Mouse (Mus musculus) thymus, postnatal 36 days (tissue): Measurements from ENCODE around the gene Agtpbp1.
"Not testable (repeated sequence)": the region's sequence is repeated elsewhere in the genome, so short reads cannot be mapped to it uniquely, and the experiment has no call there.

Experiments used
- DNase-seq, 2 experiments: peaks; one replicate each; pipeline ENCODE4 v3.0.0; 2022; ENCODE audit warnings: mixed read lengths in 2 of 2

Agtpbp1 gene

DNA sequence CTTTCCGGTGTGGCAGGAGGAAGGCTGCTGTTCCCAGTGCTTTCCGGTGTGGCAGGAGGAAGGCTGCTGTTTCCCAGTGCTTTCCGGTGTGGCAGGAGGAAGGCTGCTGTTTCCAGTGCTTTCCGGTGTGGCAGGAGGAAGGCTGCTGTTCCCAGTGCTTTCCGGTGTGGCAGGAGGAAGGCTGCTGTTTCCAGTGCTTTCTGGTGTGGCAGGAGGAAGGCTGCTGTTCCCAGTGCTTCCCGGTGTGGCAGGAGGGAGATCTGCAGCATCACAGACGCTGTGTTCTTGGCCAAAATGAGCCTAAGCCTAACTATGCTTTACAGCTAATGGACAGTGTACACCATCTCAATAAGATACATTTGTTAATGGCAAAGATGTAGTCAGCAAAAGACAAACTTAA is 107.1 kb downstream of the Agtpbp1 start:
- not testable (repeated sequence) for DNase-seq

GRCm38 (mm10) chr13:59477451-59477850 is 107.6 kb downstream of the Agtpbp1 start:
- no peak for DNase-seq

DNA sequence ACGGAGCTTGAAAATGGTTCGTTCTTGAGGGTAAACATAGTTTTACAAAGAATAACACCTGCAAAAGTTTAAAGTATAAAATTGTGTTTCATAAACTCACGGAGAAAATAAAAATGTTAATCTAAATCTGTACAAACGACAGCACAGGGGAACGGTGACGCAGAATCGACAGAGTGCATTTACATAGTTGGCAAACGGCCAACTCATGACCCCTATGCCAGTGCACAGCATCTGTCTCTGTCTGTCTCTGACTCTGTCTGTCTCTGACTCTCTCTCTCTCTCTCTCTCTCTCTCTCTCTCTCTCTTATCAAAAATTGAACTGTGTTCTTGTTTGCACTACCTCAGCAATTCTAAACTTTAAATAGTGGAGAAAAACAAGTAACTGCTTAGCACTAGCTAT is 110.1 kb downstream of the Agtpbp1 start:
- DNase-seq: no peak

DNA sequence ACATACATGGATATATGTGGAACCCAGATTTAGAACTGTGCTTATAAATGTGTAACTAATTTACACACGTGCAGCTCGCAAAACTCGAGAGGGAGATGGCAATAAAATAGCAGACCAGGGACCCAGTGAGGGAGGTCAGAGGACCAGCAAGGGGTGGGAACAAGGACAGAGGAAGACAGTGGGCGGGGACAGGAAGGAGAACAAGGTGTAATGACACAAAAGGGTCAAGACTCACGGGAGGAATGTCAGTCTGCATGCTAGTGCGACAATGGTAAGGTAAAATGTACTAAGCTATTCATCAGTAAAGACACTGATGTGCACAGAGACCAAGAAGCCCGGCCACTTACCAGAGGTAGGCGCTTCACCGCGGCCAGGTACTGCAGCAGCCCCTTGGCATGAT is 111.7 kb downstream of the Agtpbp1 start:
- no peak for DNase-seq

DNA sequence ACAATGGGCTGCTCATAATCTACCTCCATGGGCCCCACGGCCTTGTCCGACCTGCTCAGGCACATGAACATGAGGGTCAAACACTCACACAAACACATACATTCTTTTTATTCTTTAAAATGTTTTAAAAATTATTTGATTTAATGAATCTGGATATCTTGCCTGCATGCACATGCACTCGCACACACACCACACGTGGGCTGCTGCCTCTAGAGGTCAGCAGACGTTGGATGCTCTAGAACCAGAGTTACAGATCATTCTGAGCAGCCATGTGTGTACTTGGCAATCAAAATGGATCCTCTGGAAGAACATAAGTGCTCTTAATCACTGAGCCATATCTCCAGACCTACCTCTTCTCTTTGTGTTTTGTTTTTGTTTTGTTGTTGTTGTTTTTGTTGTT is 112.8 kb downstream of the Agtpbp1 start:
- DNase-seq: no peak

GRCm38 (mm10) chr13:59469701-59470100 is 115.3 kb downstream of the Agtpbp1 start:
- no peak for DNase-seq

DNA sequence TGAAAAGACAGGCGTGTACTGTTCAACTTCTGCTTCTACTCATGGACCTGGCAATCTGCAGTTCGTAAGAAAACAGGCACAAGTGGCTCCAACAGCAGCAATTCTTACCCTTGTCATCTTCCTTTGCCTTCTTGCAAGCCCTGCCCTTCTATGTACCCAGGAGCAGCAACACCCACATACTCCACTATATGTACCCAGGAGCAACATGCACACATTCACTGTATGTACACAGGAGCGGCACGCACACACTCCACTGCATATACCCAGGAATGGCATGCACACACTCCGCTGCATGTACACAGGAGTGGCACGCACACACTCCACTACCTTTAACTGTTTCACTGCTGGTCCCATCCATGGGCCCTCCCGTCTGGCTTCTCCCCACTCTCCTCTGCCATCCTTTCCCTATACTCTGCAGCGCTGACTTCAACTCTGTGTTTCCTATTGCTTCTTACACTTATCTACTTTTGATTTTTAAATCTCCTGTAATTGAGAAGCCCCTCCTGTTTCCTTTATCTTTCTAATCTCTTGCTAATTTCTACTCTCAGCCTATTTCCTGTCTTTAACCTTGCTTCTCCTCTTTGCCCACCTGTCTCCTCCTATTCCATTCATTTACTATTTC is 116.7 kb downstream of the Agtpbp1 start:
- DNase-seq: no peak

DNA sequence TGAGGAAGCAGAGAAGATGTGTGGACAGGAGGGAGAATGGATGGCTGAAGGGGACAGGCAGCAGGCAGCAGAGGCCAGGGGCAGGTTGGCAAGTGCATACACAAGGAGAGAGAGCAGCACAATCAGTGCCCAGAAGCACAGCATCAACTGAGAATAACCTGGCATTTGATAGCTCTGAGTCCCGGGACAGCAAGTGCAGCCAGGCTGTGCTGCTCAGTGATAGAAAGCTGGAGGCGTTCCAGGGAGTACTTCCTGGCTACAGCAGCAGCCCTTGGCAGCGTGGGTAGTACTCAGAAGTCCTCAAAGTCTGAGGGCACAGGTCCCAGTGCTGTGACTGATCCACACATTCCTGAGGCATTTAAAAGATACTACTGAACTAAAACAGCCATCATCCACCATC is 117.4 kb downstream of the Agtpbp1 start:
- DNase-seq: no peak

DNA sequence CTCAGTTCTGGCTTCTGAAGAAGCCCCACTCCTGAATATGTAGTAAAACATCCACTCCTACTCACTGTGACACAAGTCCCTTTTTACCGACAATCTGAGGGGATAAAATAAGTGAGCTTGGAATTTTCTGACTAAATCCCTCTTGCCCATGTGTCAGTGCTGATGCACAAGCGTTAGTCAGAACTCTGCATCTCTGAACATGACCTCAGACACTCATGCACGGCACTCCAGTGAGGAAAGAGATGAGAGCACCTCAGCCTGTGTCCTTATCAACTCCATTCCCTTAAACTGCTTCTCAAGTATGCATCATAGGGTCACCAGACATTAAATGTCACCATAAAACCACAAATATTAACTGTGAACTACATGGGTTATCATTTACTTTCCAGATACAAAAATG is 124.1 kb downstream of the Agtpbp1 start:
- DNase-seq: no peak

- DNase-seq: no peak
These were observed 128.8 kb downstream of the Agtpbp1 start for GRCm38 (mm10) chr13:59456203-59456602.

GRCm38 (mm10) chr13:59454001-59454785 is 130.8 kb downstream of the Agtpbp1 start:
- no peak for DNase-seq

DNA sequence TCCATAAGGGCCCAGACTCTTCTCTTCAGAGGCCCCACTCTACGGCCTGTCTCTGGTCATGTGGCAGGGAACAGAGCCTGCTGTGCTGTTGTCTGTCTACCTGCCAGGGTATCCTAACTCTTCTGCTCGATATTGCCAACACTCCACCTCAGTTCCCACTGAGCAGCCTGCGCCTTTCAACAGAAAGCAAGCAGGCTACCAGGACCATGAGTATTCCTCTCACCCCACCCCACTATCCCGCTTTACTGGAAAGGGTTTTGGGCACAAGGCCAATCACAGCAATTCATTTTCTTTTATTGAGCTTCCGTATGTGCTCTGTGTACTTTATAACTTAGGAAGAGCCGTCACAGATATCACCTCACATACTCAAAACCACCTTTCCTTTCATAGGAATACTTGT is 131.4 kb downstream of the Agtpbp1 start:
- no peak for DNase-seq

GRCm38 (mm10) chr13:59453045-59453444 is 132.0 kb downstream of the Agtpbp1 start:
- no peak for DNase-seq

DNA sequence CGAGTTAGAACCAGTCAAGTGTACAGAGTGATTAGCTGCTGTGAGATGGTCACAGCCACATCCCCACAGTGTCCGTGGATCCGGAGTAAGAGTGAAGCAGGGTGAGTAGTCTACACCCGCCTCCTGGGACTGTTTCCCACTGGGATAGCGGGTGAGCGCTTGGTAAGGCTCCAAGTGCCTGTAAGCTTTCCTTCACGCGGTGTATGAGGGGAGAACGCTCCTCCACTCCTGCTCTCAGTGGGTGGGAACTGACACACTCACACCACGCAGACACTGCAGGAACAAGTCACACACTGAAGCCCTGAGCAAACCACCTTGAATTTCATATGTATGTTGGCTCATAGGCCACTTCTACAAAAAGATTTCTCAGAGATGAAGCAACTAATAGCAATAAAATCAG is 134.2 kb downstream of the Agtpbp1 start:
- DNase-seq: no peak

DNA sequence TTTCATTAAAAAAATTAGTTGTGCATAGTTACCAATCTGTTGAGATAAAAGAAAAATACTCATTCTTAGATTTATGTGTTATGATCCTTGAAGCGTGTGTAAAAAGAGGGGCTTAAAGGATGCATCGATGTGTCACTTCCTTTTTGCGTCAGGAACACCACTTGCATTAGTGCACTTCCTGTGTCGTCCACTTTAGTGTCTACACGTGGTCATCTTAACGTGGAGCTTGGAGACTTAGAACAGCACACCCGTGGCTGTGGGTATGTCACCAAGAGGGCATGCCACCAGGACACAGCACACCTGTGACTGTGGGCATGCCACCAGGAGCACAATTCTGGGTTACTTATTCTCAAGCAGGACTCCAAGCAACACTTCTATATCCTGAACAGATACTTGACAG is 137.9 kb downstream of the Agtpbp1 start:
- no peak for DNase-seq

DNA sequence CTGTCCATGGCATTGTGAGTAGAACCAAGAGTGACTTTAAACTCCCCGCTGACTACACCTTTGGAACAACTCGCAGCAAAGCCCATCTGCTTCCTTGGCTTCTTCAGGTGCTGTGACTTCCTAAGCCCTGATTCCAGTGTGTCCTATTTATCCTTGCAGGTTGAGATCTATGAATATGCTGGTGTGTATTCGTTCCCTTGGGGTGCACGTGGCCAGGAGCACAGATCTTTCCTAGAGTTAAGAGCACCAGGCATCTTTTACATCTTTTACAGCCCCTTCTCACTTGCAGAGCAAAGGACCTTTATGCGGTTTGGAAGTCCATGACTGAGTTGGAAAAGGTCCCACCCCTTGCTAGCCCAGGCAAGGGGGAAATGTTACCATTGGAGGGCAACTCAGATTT is 139.8 kb downstream of the Agtpbp1 start:
- DNase-seq: no peak

GRCm38 (mm10) chr13:59444371-59444770 is 140.7 kb downstream of the Agtpbp1 start:
- DNase-seq: no peak

DNA sequence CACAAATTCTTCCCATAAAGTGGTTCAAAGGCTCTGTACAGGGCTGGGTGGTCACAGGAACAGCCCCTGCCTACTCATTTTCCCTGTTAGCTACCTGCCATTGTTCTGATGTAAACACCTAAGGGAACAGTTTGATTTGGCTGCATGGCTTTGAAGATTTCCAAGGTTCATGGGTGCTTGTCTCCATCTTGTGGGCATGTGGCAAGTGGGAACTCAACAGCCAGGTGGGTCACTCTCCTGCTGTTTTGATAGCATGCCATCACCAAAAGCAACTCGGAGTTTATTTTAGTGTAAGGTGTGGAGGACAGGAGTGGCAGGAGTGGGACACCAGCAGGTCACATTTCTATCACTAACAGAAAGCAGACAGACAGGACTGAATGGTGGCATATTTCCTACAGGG is 145.3 kb downstream of the Agtpbp1 start:
- no peak for DNase-seq

DNA sequence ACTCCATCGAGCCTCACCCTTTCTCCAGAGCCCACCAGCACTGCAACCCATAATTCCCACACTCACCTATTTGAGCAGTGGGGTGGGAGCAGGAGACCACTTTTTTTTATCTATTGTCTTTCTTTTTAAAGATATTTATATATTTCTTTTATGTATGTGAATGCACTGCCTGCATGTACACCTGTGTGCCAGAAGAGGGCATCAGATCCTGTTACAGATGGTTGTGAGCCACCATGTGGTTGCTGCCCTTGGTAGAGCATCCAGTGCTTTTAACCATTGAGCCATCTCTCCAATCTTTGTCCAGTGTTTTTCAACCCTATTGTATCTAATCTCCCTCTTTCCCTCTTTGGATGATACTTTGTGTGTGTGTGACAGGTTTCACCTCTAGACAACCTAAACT is 150.5 kb downstream of the Agtpbp1 start:
- no peak for DNase-seq

GRCm38 (mm10) chr13:59431124-59431864 is 153.7 kb downstream of the Agtpbp1 start:
- no peak for DNase-seq

DNA sequence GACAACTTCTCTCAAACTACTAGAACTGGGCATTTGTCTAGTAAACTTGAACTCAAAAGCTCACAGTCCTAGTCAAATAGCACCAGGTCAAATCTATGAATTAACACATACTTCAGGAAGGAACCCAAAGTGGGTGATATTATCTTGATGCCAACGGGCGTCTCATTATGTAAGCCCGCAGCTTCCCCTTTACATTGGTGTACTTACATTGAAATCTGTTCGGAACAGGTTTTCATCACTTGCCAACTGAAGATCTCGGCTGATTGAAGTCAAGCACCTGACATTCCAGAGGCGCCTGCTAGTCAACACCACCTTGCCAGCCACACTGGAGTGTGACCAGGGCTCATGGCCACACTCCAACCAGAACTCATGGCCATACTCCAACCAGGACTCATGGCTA is 155.7 kb downstream of the Agtpbp1 start:
- no peak for DNase-seq

DNA sequence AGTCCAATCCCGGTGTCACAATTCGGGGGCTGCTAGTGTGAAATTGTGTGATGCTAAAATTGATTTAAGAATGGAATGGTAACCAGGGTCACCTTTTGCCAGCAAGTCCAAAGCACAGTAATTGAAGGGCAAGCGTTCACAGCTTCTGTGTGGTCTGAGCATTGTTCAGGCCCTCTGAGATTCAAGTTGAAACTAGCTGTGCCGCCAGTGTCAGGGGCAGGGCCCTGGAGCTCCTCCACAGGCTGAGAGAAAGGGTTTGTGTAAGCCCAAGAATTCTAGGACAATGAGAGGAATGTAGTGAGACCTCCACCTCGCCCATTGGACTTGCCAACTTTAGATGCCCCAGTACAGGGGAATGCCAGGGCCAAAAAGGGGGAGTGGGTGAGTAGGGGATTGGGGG is 161.2 kb downstream of the Agtpbp1 start:
- no peak for DNase-seq

DNA sequence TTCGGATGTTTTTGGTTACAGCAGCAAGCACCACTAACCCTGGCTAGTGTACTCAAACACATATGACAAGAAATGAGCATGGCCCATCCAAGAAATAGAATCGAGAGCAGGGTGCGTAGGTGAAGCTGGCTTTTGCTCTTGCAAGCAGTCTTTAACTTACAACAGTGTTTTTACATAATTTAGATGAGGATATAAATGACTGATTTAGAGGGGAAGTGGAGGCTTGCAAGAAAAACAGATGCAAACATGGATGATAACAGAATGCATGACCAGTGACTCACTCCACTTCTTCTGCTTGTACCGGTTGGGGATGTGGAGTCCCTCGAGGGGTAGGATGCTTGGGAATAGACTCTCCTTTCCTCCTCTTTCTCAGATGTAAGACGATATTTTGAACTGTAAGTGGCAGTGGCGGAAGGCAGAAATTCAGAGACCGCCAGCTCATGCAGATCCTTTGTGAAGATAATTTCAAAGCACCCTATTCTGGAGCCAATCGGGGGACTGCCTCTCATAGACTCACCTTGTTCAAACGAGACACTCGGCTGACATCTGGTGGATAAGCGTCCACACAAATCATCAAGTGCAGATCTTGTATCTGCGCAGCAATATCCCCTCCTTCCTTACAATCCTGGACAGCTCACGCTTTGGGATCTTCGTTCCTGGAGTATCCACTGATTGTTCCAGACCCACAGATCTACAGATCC is 168.3 kb downstream of the Agtpbp1 start:
- no peak for DNase-seq
